In genomic region chr7:90024975-90025374, GRCm38 (mm10) we compare ENCODE assay signal across 21 mouse cellular contexts. TPM values are rescaled to one million over a fixed set of nuclear protein-coding genes. Genes with fewer than 3 reads are reported as not detected.
DNase-seq lines count a peak whose midpoint lies in the region; ATAC-seq lines count a peak whose summit lies in the region.
"Had no signal": no experiment of that assay in that cellular context is flagged by ENCODE, and none has a peak within 500 bp of the region (broad histone marks: within the 10 kb centered on the region; RNA-seq: fewer than 3 reads in every experiment).

No protein-coding gene starts in this region.

- no peaks in the 10 kb centered on the region for H3K9me3 ChIP-seq in liver, embryonic 11.5 days (ENCODE audit: control insufficient read depth, low read length)
- no peaks in the 10 kb centered on the region for H3K9me3 ChIP-seq in liver, embryonic 15.5 days (replicated peaks)
- H3K9me3 ChIP-seq: embryonic facial prominence, embryonic 12.5 days; heart, embryonic 10.5 days had no signal

- no peaks in the 10 kb centered on the region for H3K27me3 ChIP-seq in liver, embryonic 11.5 days (replicated peaks; ENCODE audit: control insufficient read depth, insufficient read depth, low read length)
- peaks cover 8% of the 10 kb centered on the region; the same call in 1 of the 2 replicates for H3K27me3 ChIP-seq in liver, embryonic 15.5 days
- H3K27me3 ChIP-seq: embryonic facial prominence, embryonic 12.5 days had no signal

- no peak overlapping the region for H3K4me3 ChIP-seq in liver, embryonic 11.5 days (ENCODE audit: low read depth, low read length)
- no peak overlapping the region for H3K4me3 ChIP-seq in liver, embryonic 15.5 days (replicated peaks)
- H3K4me3 ChIP-seq: embryonic facial prominence, embryonic 12.5 days; heart, embryonic 10.5 days had no signal

- no peak overlapping the region for H3K4me2 ChIP-seq in liver, embryonic 11.5 days
- H3K4me2 ChIP-seq in liver, embryonic 15.5 days: no peak overlapping the region
- H3K4me2 ChIP-seq: embryonic facial prominence, embryonic 12.5 days; hindbrain, embryonic 14.5 days; midbrain, embryonic 11.5 days had no signal

- 41% methylated on average over 6 of the region's 6 CpGs for WGBS in liver, embryonic 11.5 days
- WGBS in liver, embryonic 15.5 days (ENCODE audit: insufficient replicate concordance): 29% methylated on average over 6 of the region's 6 CpGs

- peaks cover 35% of the 10 kb centered on the region for H3K4me1 ChIP-seq in liver, embryonic 11.5 days (replicated peaks; ENCODE audit: control insufficient read depth, insufficient read depth, low read length)
- peaks cover 48% of the 10 kb centered on the region for H3K4me1 ChIP-seq in liver, embryonic 15.5 days (replicated peaks)

- no peaks in the 10 kb centered on the region for H3K36me3 ChIP-seq in liver, embryonic 11.5 days (ENCODE audit: control insufficient read depth, insufficient read depth, low read length)
- no peaks in the 10 kb centered on the region for H3K36me3 ChIP-seq in liver, embryonic 15.5 days (replicated peaks)
- H3K36me3 ChIP-seq: embryonic facial prominence, embryonic 12.5 days; heart, embryonic 10.5 days had no signal

- peak; percentile 65 for ATAC-seq in liver, embryonic 11.5 days (replicated peaks; ENCODE audit: low FRiP score)
- ATAC-seq in liver, embryonic 15.5 days (ENCODE audit: insufficient read depth): no peak; the same call in 1 of the 2 replicates
- ATAC-seq: forebrain, postnatal 0 days; inflammation-experienced regulatory T-cells, adult 6 months had no signal

- H3K27ac ChIP-seq in liver, embryonic 11.5 days (ENCODE audit: low read depth, low read length): no peak overlapping the region
- H3K27ac ChIP-seq in liver, embryonic 15.5 days (replicated peaks): peak overlapping the region; percentile 9; the same call in 1 of the 2 replicates
- H3K27ac ChIP-seq: embryonic facial prominence, embryonic 12.5 days; heart, embryonic 10.5 days; hindbrain, embryonic 14.5 days; stomach, postnatal 0 days had no signal

- no peak overlapping the region for H3K9ac ChIP-seq in liver, embryonic 11.5 days (ENCODE audit: low read depth, low read length)
- no peak overlapping the region for H3K9ac ChIP-seq in liver, embryonic 15.5 days
- H3K9ac ChIP-seq: embryonic facial prominence, embryonic 12.5 days; forebrain, postnatal 0 days; hindbrain, embryonic 14.5 days had no signal

- DNase-seq in liver, embryonic 11.5 days (ENCODE audit: low spot score): no peak
- DNase-seq in liver (no peak), ZHBTc4 (ENCODE audit: low read depth, low spot score) (peak; percentile 71)
- DNase-seq in right cerebral cortex, postnatal 25 days: no peak
- DNase-seq in cerebellum, postnatal 4 days (ENCODE audit: low spot score in 2 of 2): no peak
- no peak for DNase-seq in kidney, postnatal 10 days
- DNase-seq: adrenal gland, postnatal 36 days; cerebellum, adult 18-20 months; cerebellum, postnatal 14 days; forebrain, postnatal 0 days; heart, postnatal 4 days; kidney, adult 8-10 months; kidney, postnatal 4 days; thymus, adult 2 months had no signal

RNA-seq across cellular contexts. Expression of gene Eed, which starts 44.2 kb away (rescaled TPM):
- 68.4 and 77.1 TPM in 2 replicates for polyA plus RNA-seq in liver, embryonic 11.5 days (2014; fragmentation: Nextera tagmentation; extraction: Ambion mirVana)
- polyA plus RNA-seq in liver, embryonic 15.5 days (2015; fragmentation: Nextera tagmentation; extraction: Ambion mirVana): 31.8 and 34.4 TPM in 2 replicates
